Mouse (Mus musculus) layer of hippocampus, adult 2 months (tissue): ENCODE data around the gene Mei1. TPM values are rescaled to one million over a fixed set of nuclear protein-coding genes. Genes with fewer than 3 reads are reported as not detected.

Experiments used
- DNase-seq, 2 experiments: peaks; one replicate each; pipeline ENCODE4 v3.0.0; 2022; ENCODE audit warnings: low spot score in 2 of 2
- H3K27ac ChIP-seq: fragments of 200-600 bp; 2 replicates; pipeline ENCODE4 v1.8.1; 2022
- H3K4me3 ChIP-seq: fragments of 200-600 bp; 2 replicates; pipeline ENCODE4 v1.8.1; 2022; ENCODE audit warnings: mild to moderate bottlenecking
- CTCF ChIP-seq: fragments of 200-600 bp; conservative IDR thresholded peaks from 2 replicates; pipeline ENCODE4 v1.8.1; 2022; ENCODE audit warnings: antibody characterized with exemption, mild to moderate bottlenecking, moderate library complexity
- total RNA-seq, 2 experiments: library from RNA; stranded (reverse); gene quantifications; 2 replicates each; pipeline ENCODE4 v1.2.3; 2021

Mei1 gene
- total RNA-seq, 2 experiments from 2014 or later = 0.26 to 0.44 TPM

DNA sequence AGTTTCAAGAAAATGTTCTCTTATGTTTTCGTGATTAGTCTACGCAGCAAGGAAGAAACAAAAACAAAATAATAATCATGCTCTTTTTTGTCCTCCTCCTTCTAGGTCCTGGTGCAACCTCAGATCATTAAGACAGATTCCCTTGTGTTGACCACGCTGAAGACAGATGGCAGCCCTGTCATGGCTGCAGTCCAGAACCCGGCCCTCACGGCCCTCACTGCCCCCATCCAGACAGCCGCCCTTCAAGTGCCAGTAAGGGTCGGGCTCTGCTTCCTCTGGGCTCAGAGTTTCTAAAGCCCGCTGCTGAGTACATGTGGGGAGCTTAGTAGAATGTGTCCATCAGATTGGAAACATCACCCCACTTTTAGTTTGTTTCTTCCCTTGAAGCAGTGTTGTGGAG lies 102.9 kb downstream of the Mei1 start:
- no peak overlapping the region for H3K27ac ChIP-seq
- DNase-seq = no peak

DNA sequence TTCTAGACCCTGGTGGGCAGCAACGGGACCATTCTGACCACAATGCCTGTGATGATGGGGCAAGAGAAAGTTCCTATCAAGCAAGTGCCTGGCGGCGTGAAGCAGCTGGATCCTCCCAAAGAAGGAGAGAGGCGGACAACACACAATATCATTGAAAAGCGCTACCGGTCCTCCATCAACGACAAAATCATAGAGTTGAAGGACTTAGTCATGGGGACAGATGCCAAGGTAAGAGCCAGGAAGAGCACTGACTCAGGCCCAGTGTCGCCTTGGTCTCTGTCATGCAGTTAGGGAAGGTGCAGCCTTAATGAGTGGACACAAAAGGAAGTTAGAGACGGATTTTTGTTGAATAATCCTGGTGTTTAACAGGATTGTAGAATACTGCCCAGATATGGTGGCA lies 105.3 kb downstream of the Mei1 start:
- Histone ChIP-seq H3K4me3 (no peak overlapping the region), H3K27ac (no peak overlapping the region)
- no peak for DNase-seq
- TF ChIP-seq CTCF = no peak

More for the DNA sequence above, 102.9 kb downstream of the Mei1 start:
- TF ChIP-seq CTCF = no peak
- H3K4me3 ChIP-seq = no peak overlapping the region

Other genes starting within 250 kb of the Mei1 start
- 10 to 100 TPM; 28.6 to 38.4 TPM for gene Tob2, start 211.2 kb upstream of the Mei1 start, total RNA-seq
- 10 to 100 TPM; 33.0 to 36.8 TPM for gene Phf5a, start 198.1 kb upstream of the Mei1 start, total RNA-seq
- 100 to 1,000 TPM; 442 to 446 TPM for gene Aco2, start 197.7 kb upstream of the Mei1 start, total RNA-seq
- 10 to 100 TPM; 44.8 to 51.4 TPM for gene Polr3h, start 143.8 kb upstream of the Mei1 start, total RNA-seq
- gene Csdc2, start 133.2 kb upstream of the Mei1 start, total RNA-seq = 10 to 100 TPM; 75.2 to 81.8 TPM
- gene Pmm1, start 109.1 kb upstream of the Mei1 start, total RNA-seq = 100 to 1,000 TPM; 214 to 224 TPM
- not detected for gene 1700029P11Rik, start 89.5 kb upstream of the Mei1 start, total RNA-seq
- 10 to 100 TPM; 20.6 to 26.3 TPM for gene Xrcc6, start 82.2 kb upstream of the Mei1 start, total RNA-seq
- 100 to 1,000 TPM in 1 of 2 experiments, 10 to 100 TPM in 1; 93.9 to 106 TPM for gene Desi1, start 36.1 kb upstream of the Mei1 start, total RNA-seq
- 100 to 1,000 TPM; 105 to 111 TPM for gene Snu13, start 22.4 kb upstream of the Mei1 start, total RNA-seq
- not detected for gene 4930407I10Rik, start 10.8 kb upstream of the Mei1 start, total RNA-seq
- 10 to 100 TPM; 10.2 to 15.4 TPM for gene Ccdc134, start 57.9 kb downstream of the Mei1 start, total RNA-seq
- 100 to 1,000 TPM; 162 to 165 TPM for gene Srebf2, start 77.2 kb downstream of the Mei1 start, total RNA-seq
- 1 to 10 TPM in 1 of 2 experiments, under 1 TPM in 1; 0.95 to 1.2 TPM for gene Shisa8, start 142.8 kb downstream of the Mei1 start, total RNA-seq
- under 1 TPM; 0.54 to 0.79 TPM for gene Tnfrsf13c, start 154.4 kb downstream of the Mei1 start, total RNA-seq
- gene Cenpm, start 174.8 kb downstream of the Mei1 start, total RNA-seq = 1 to 10 TPM; 2.5 TPM
- 100 to 1,000 TPM; 105 to 108 TPM for gene 1500009C09Rik, start 182.4 kb downstream of the Mei1 start, total RNA-seq
- gene Sept3, start 204.9 kb downstream of the Mei1 start, total RNA-seq = 100 to 1,000 TPM; 652 to 661 TPM
- gene Wbp2nl, start 229.0 kb downstream of the Mei1 start, total RNA-seq = not detected